Mouse (Mus musculus) ES-E14 (cell line): ENCODE results near the gene Gpr87.

Experiments
- CHD2 ChIP-seq: IDR thresholded peaks from 2 replicates; pipeline ENCODE4 v1.6.1; 2014; ENCODE audit warnings: mild to moderate bottlenecking, low read depth, low read length, inconsistent platforms
- HCFC1 ChIP-seq: IDR thresholded peaks from 2 replicates; pipeline ENCODE4 v1.6.1; 2012; ENCODE audit warnings: low read length, inconsistent platforms, borderline replicate concordance; ENCODE audit not compliant: insufficient read depth
- MAFK ChIP-seq: IDR thresholded peaks from 2 replicates; pipeline ENCODE4 v1.6.1; 2014; ENCODE audit warnings: mild to moderate bottlenecking, low read depth, low read length, inconsistent platforms; ENCODE audit not compliant: insufficient read depth
- ZC3H11A ChIP-seq: IDR thresholded peaks from 2 replicates; pipeline ENCODE4 v1.6.1; 2012; ENCODE audit warnings: low read depth, mild to moderate bottlenecking, inconsistent platforms, low read length, borderline replicate concordance

DNA sequence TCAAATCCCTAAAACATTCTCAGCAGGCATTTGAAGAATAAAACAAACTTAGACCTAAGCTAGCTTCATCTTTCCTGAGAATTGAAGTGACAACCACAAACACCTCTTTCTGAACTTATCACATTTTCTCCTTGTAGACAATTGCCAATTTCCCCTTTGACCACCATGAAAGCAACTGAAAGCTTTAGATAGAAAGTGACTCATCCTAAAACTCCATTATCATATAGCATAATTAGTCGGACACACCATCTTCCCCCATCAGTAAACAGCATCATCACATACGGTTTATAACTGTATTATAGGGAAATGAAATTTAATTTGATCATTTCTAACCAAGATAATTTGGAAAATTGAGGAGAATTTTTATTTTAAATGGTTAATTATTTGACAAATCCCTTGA is 27.4 kb upstream of the Gpr87 start:
- TF ChIP-seq ZC3H11A (no peak), MAFK (no peak), CHD2 (no peak), HCFC1 (no peak)
